Mouse (Mus musculus) limb, embryonic 13.5 days (tissue): Measurements from ENCODE around the gene Thap12. TPM values are rescaled to one million over a fixed set of nuclear protein-coding genes. Genes with fewer than 3 reads are reported as not detected.

ENCODE experiments used
- ATAC-seq: fragments of 200-750 bp; cut with Nextera tagmentation; 2 replicates; pipeline ENCODE4 v1.8.0; 2017; ENCODE audit warnings: low read depth, moderate number of reproducible peaks, moderate TSS enrichment; ENCODE audit not compliant: low FRiP score
- H3K27ac ChIP-seq: fragments of 300-500 bp; sonication (generic); 2 replicates; pipeline ENCODE4 v1.5.1; 2015; ENCODE audit warnings: inconsistent platforms, mild to moderate bottlenecking, moderate library complexity
- H3K27me3 ChIP-seq: fragments of 300-500 bp; sonication (generic); 2 replicates; pipeline ENCODE4 v1.6.1; 2015; ENCODE audit warnings: mild to moderate bottlenecking, inconsistent platforms
- H3K36me3 ChIP-seq: fragments of 300-500 bp; sonication (generic); 2 replicates; pipeline ENCODE4 v1.6.1; 2015; ENCODE audit warnings: inconsistent platforms, mild to moderate bottlenecking, moderate library complexity
- H3K4me1 ChIP-seq: fragments of 300-500 bp; sonication (generic); 2 replicates; pipeline ENCODE4 v1.6.1; 2015; ENCODE audit warnings: inconsistent platforms
- H3K4me2 ChIP-seq: fragments of 300-500 bp; sonication (generic); replicated peaks from 2 replicates; pipeline ENCODE4 v1.6.1; 2015; ENCODE audit warnings: inconsistent platforms, mild to moderate bottlenecking, moderate library complexity
- H3K4me3 ChIP-seq: fragments of 300-500 bp; sonication (generic); 2 replicates; pipeline ENCODE4 v1.5.1; 2015; ENCODE audit warnings: moderate library complexity, mild to moderate bottlenecking, inconsistent platforms
- H3K9ac ChIP-seq: fragments of 300-500 bp; sonication (generic); 2 replicates; pipeline ENCODE4 v1.6.1; 2015; ENCODE audit warnings: mild to moderate bottlenecking, inconsistent platforms
- H3K9me3 ChIP-seq: fragments of 300-500 bp; sonication (generic); 2 replicates; pipeline ENCODE4 v1.6.1; 2016; ENCODE audit warnings: inconsistent platforms
- WGBS: fragments of 180-500 bp; shearing (Covaris S2); methylation state at CpG from one replicate; pipeline ENCODE4 v1.1.7; 2015; 5-methylcytosine and 5-hydroxymethylcytosine counted together
- polyA plus RNA-seq: library from polyadenylated mRNA; unstranded; fragments of >200 nt; fragmentation: Nextera tagmentation; extraction: Ambion mirVana; gene quantifications from 2 replicates; pipeline ENCODE4 v1.2.1, GENCODE M21; 2015

Gene Thap12
- polyA plus RNA-seq, 1 experiment from 2014 or later: 73.9 TPM

GRCm38 (mm10) chr7:98729661-98730271, 26.9 kb downstream of the Thap12 start:
- H3K9ac ChIP-seq: no peak overlapping the region
- no peaks in the 10 kb centered on the region for H3K36me3 ChIP-seq
- 21% methylated on average over 19 of the region's 19 CpGs for WGBS
- peak overlapping the region; percentile 16; the same call in 1 of the 2 replicates for H3K4me3 ChIP-seq
- peaks cover 38% of the 10 kb centered on the region for H3K4me1 ChIP-seq
- no peak overlapping the region for H3K27ac ChIP-seq
- ATAC-seq: no peak
- H3K9me3 ChIP-seq: no peaks in the 10 kb centered on the region
- H3K27me3 ChIP-seq: peaks cover 46% of the 10 kb centered on the region
- H3K4me2 ChIP-seq: peak overlapping the region; percentile 55

GRCm38 (mm10) chr7:98733958-98734357, 31.1 kb downstream of the Thap12 start:
- Histone ChIP-seq H3K4me3 (no peak overlapping the region), H3K4me1 (peaks cover 31% of the 10 kb centered on the region), H3K9ac (no peak overlapping the region), H3K36me3 (no peaks in the 10 kb centered on the region), H3K27ac (no peak overlapping the region), H3K27me3 (peaks cover 50% of the 10 kb centered on the region), H3K9me3 (no peaks in the 10 kb centered on the region), H3K4me2 (no peak overlapping the region)
- WGBS: 87% methylated on average over 4 of the region's 4 CpGs
- no peak for ATAC-seq

- H3K4me1 ChIP-seq: peaks cover 26% of the 10 kb centered on the region
- peaks cover 45% of the 10 kb centered on the region for H3K27me3 ChIP-seq
- H3K36me3 ChIP-seq: no peaks in the 10 kb centered on the region
- H3K9me3 ChIP-seq: no peaks in the 10 kb centered on the region
- H3K4me3 ChIP-seq: peak overlapping the region; percentile 3; the same call in 1 of the 2 replicates
- ATAC-seq: peak; percentile 73
- WGBS: 14% methylated on average over 10 of the region's 10 CpGs
- peak overlapping the region; percentile 48; the same call in 1 of the 2 replicates for H3K9ac ChIP-seq
- H3K4me2 ChIP-seq: peak overlapping the region; percentile 44
- 0 out of 2 replicates have a peak overlapping the region, but pooled peaks have one; percentile 33 for H3K27ac ChIP-seq
These were observed 32.0 kb downstream of the Thap12 start for GRCm38 (mm10) chr7:98734876-98735275.

GRCm38 (mm10) chr7:98736780-98737550, 34.1 kb downstream of the Thap12 start:
- Histone ChIP-seq H3K9me3 (no peaks in the 10 kb centered on the region), H3K27ac (no peak overlapping the region), H3K4me2 (no peak overlapping the region), H3K9ac (no peak overlapping the region), H3K4me1 (peaks cover 34% of the 10 kb centered on the region), H3K4me3 (no peak overlapping the region), H3K27me3 (peaks cover 39% of the 10 kb centered on the region), H3K36me3 (no peaks in the 10 kb centered on the region)
- WGBS: 68% methylated on average over 7 of the region's 7 CpGs
- no peak for ATAC-seq

GRCm38 (mm10) chr7:98740363-98740762, 37.5 kb downstream of the Thap12 start:
- H3K4me3 ChIP-seq: no peak overlapping the region
- 0 out of 2 replicates have a peak, but pooled peaks have one; percentile 9 for ATAC-seq
- 3% methylated on average over 5 of the region's 5 CpGs for WGBS
- H3K4me1 ChIP-seq: peaks cover 28% of the 10 kb centered on the region
- H3K4me2 ChIP-seq: 0 out of 2 replicates have a peak overlapping the region, but pooled peaks have one; percentile 1
- peak overlapping the region; percentile 28; the same call in 1 of the 2 replicates for H3K27ac ChIP-seq
- H3K36me3 ChIP-seq: no peaks in the 10 kb centered on the region
- peaks cover 56% of the 10 kb centered on the region for H3K27me3 ChIP-seq
- H3K9me3 ChIP-seq: no peaks in the 10 kb centered on the region
- H3K9ac ChIP-seq: no peak overlapping the region

GRCm38 (mm10) chr7:98743312-98743711, 40.4 kb downstream of the Thap12 start:
- Histone ChIP-seq H3K4me1 (peaks cover 22% of the 10 kb centered on the region), H3K9me3 (no peaks in the 10 kb centered on the region), H3K4me3 (no peak overlapping the region), H3K9ac (no peak overlapping the region), H3K36me3 (no peaks in the 10 kb centered on the region), H3K27me3 (peaks cover 43% of the 10 kb centered on the region), H3K27ac (no peak overlapping the region), H3K4me2 (no peak overlapping the region)
- peak; percentile 33 for ATAC-seq
- 4% methylated on average over 3 of the region's 3 CpGs for WGBS

- H3K27me3 ChIP-seq: peaks cover 38% of the 10 kb centered on the region
- H3K4me2 ChIP-seq: no peak overlapping the region
- H3K9ac ChIP-seq: no peak overlapping the region
- H3K27ac ChIP-seq: no peak overlapping the region
- no peak overlapping the region for H3K4me3 ChIP-seq
- no peaks in the 10 kb centered on the region for H3K9me3 ChIP-seq
- WGBS: 47% methylated on average over 10 of the region's 10 CpGs
- no peaks in the 10 kb centered on the region for H3K36me3 ChIP-seq
- peaks cover 30% of the 10 kb centered on the region for H3K4me1 ChIP-seq
- ATAC-seq: 0 out of 2 replicates have a peak, but pooled peaks have one; percentile 16
These were observed 47.5 kb downstream of the Thap12 start for GRCm38 (mm10) chr7:98750404-98750803.

- 0 out of 2 replicates have a peak, but pooled peaks have one; percentile 45 for ATAC-seq
- H3K4me3 ChIP-seq: no peak overlapping the region
- no peaks in the 10 kb centered on the region for H3K9me3 ChIP-seq
- H3K9ac ChIP-seq: no peak overlapping the region
- H3K4me2 ChIP-seq: no peak overlapping the region
- H3K27me3 ChIP-seq: peaks cover 37% of the 10 kb centered on the region
- peaks cover 37% of the 10 kb centered on the region for H3K4me1 ChIP-seq
- H3K27ac ChIP-seq: no peak overlapping the region
- no peaks in the 10 kb centered on the region for H3K36me3 ChIP-seq
- WGBS: 45% methylated on average over 8 of the region's 8 CpGs
These were observed 49.8 kb downstream of the Thap12 start for GRCm38 (mm10) chr7:98752680-98753079.

GRCm38 (mm10) chr7:98756050-98756449, 53.1 kb downstream of the Thap12 start:
- H3K27me3 ChIP-seq: peaks cover 38% of the 10 kb centered on the region
- H3K36me3 ChIP-seq: no peaks in the 10 kb centered on the region
- no peak overlapping the region for H3K4me3 ChIP-seq
- H3K9ac ChIP-seq: no peak overlapping the region
- H3K4me1 ChIP-seq: peaks cover 29% of the 10 kb centered on the region
- no peak overlapping the region for H3K27ac ChIP-seq
- no peak overlapping the region for H3K4me2 ChIP-seq
- ATAC-seq: no peak
- 64% methylated on average over 11 of the region's 11 CpGs for WGBS
- no peaks in the 10 kb centered on the region for H3K9me3 ChIP-seq

- no peak for ATAC-seq
- Histone ChIP-seq H3K4me2 (no peak overlapping the region), H3K9ac (no peak overlapping the region), H3K27ac (no peak overlapping the region), H3K9me3 (no peaks in the 10 kb centered on the region), H3K27me3 (peaks cover 33% of the 10 kb centered on the region), H3K36me3 (no peaks in the 10 kb centered on the region), H3K4me3 (no peak overlapping the region), H3K4me1 (peaks cover 29% of the 10 kb centered on the region)
- WGBS: 61% methylated on average over 8 of the region's 8 CpGs
These were observed 53.7 kb downstream of the Thap12 start for GRCm38 (mm10) chr7:98756556-98756955.

GRCm38 (mm10) chr7:98760126-98760525, 57.2 kb downstream of the Thap12 start:
- H3K9me3 ChIP-seq: no peaks in the 10 kb centered on the region
- no peak overlapping the region for H3K27ac ChIP-seq
- H3K27me3 ChIP-seq: peaks cover 31% of the 10 kb centered on the region
- no peak for ATAC-seq
- H3K4me1 ChIP-seq: peaks cover 9% of the 10 kb centered on the region
- WGBS: 88% methylated on average over 5 of the region's 5 CpGs
- no peak overlapping the region for H3K4me2 ChIP-seq
- H3K36me3 ChIP-seq: no peaks in the 10 kb centered on the region
- H3K9ac ChIP-seq: no peak overlapping the region
- H3K4me3 ChIP-seq: no peak overlapping the region

GRCm38 (mm10) chr7:98763911-98764310, 61.0 kb downstream of the Thap12 start:
- H3K27me3 ChIP-seq: peaks cover 14% of the 10 kb centered on the region; the same call in 1 of the 2 replicates
- no peak overlapping the region for H3K9ac ChIP-seq
- ATAC-seq: no peak
- no peaks in the 10 kb centered on the region for H3K36me3 ChIP-seq
- no peak overlapping the region for H3K27ac ChIP-seq
- no peak overlapping the region for H3K4me3 ChIP-seq
- peaks cover 10% of the 10 kb centered on the region for H3K4me1 ChIP-seq
- H3K9me3 ChIP-seq: no peaks in the 10 kb centered on the region
- WGBS: 80% methylated on average over 10 of the region's 10 CpGs
- H3K4me2 ChIP-seq: no peak overlapping the region
